Mouse (Mus musculus) frontal cortex, postnatal 14 days (tissue): ENCODE data around the gene Tes.
"Not testable (repeated sequence)": the region's sequence is repeated elsewhere in the genome, so short reads cannot be mapped to it uniquely, and the experiment has no call there.

Source experiments
- DNase-seq, 2 experiments: peaks; one replicate each; pipeline ENCODE4 v3.0.0; 2022; ENCODE audit warnings: low spot score in 2 of 2

Tes gene

GRCm38 (mm10) chr6:17064936-17065790 lies at the start of gene Tes:
Gene Tes (plus strand): TSS chr6:17065149.
- peak; percentile 15 to 40 for DNase-seq

DNA sequence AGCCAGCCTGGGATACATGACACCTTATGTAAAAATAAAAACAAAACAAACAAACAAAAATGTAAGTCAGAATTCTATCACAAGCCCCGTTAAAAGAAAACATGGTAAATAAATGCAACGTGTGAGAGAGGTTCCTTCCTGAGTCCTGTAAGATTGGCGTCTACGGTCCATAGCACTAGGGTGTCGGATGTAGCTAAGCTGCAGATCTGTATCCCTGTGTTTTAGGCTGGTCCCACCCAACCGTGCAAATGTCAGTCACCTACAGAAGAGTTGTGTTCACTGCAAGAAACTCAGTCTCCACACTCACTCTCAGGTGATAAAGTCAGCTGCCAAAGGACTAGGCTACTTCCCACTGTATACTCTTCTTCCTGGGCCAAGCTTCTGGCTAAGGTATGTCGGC lies 39.1 kb upstream of the Tes start:
- DNase-seq: no peak

DNA sequence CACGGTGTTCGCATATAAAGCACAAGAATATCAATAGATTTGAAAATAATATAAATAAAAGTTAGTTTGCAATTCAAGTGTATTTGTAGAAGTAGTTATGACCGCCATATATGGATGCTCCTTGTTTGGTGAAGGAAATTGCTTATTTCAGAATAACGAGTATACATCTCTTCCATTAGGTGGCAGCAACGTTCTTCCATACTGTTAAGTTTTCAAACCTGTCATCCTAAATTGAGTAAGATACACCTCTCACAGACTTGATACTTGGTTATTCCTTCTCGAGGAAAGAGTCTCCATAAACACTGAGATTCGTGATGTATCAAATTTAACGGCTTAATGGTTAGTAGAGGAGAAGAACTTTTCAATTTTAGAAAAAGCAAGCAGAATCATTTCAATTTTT lies 37.4 kb upstream of the Tes start:
- DNase-seq: no peak

GRCm38 (mm10) chr6:17028809-17029208 lies 36.1 kb upstream of the Tes start:
- no peak for DNase-seq

GRCm38 (mm10) chr6:17032231-17032728 lies 32.7 kb upstream of the Tes start:
- no peak for DNase-seq

GRCm38 (mm10) chr6:17034095-17034494 lies 30.9 kb upstream of the Tes start:
- no peak for DNase-seq

- no peak for DNase-seq
Observed at GRCm38 (mm10) chr6:17035228-17035627, 29.7 kb upstream of the Tes start.

DNA sequence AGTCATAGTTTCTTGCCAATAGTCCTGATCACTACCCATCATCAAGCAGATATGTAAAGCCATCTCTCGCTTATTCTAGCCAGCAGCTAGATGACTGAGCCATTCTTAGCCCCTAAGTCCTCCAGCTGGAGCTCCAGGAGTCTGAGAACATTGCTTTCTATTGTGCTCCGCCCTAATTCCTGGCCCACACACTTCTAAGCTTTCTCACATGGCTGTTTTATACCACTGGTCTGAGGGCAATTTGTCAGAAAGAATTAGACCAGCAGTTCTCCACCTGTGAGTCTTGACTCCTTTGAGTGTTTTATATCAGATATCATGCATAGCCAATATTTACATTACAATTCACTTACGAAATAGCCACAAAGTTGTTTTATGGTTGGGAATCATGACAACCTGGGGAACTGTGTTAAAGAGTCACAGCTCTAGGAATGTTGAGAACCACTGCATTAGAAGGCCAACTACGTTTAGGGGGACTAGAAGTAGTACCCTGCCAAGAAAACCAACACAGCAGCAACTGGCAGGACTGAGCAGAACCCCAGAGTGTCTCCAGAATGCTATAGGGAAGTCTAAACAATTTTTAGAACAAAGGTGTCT lies 13.4 kb upstream of the Tes start:
- DNase-seq: no peak

GRCm38 (mm10) chr6:17053028-17053660 lies 11.8 kb upstream of the Tes start:
- no peak for DNase-seq

- no peak for DNase-seq
Observed at GRCm38 (mm10) chr6:17054781-17055180, 10.2 kb upstream of the Tes start.

DNA sequence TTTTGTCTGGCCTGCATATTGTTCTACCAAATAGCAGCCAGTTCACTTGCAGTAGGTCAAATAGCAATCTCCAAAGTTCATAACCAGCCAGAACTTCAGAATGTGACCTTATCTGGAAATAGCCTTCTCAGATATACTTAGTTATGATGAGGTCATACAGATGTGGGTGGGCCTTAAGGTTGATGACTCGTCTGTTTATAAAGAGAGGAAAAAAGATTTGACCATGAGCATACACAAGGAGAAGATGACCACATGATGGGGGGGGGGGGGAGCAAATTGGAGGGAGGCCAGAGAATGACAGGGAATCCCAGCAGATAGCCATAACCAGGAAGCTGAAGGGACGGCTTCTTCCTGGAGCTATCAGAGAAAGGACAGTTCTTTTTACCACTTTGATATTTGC lies 9.3 kb upstream of the Tes start:
- no peak for DNase-seq

DNA sequence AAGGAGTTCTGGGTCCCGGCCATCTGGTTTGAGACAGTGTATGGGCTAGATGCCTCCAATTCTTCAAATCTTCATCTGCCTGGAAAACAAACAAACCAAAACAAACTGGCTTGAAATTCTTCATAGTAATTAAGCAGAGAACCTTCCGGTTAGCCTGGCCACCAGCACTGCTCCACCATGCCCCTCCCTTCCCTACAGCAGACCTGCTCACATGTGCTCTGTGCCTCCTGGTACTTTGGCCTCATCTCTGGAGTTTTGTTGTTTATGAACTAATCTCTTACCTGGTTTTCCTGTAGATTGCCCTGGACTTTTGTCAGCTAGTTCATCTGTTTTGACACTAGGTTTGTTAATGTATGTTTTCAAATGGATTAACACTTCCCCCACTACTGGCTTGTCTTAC lies 5.4 kb upstream of the Tes start:
- DNase-seq: no peak

GRCm38 (mm10) chr6:17060154-17060553 lies 4.8 kb upstream of the Tes start:
- no peak for DNase-seq

DNA sequence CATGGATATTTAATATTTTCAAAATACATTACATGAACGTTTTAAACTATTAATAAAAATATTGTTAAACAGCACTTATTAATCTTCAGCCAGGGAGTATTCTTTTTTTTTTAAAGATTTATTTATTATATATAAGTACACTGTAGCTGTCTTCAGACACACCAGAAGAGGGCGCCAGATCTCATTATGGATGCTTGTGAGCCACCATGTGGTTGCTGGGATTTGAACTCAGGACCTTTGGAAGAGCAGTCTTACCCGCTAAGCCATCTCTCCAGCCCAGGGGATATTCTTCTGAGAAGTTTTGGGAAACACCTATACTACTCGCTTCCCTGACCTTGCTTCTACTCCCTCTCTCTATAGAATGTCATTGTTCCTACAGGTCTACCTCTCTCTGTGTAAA lies 3.1 kb upstream of the Tes start:
- not testable (repeated sequence) for DNase-seq

DNA sequence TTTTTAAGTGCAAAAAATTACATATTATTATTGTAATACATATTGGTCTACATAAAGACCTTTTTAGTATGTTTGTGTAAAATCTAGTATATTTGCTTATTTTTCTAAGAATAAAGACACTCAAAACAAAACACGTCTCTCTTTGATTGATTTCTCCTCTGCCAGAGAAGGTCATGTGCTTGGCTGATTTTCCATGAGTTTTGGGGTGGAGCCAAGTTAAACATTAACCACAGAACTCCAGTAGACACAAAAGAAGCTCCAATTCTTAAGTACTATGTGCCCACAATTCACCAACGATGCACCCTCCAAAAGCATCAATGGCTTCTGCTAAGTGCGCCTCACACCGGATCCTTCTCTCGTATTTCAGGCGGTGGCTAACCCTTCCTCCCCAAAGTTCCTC lies 2.6 kb upstream of the Tes start:
- DNase-seq: no peak

DNA sequence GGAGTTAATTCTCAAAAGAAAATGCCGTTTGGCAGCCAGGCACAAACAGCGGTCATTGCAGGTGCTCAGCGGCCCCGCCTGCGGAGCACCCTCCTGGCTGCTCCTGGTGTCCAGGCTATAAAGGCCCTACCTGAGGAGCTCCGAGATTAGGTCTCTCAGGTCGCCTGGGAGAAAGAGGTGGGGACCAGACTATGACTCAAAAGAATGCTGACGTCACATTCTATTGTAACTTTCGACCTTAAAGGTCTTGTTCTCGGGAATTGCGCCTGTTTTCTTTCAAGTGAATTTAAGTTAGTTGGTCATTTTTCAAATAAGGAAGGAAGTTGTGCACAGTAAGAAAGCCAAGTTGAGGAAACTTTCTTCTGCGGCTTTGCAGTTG lies 831 bp downstream of the Tes start:
- no peak for DNase-seq

GRCm38 (mm10) chr6:17066211-17066940 lies 1.4 kb downstream of the Tes start:
- no peak for DNase-seq

DNA sequence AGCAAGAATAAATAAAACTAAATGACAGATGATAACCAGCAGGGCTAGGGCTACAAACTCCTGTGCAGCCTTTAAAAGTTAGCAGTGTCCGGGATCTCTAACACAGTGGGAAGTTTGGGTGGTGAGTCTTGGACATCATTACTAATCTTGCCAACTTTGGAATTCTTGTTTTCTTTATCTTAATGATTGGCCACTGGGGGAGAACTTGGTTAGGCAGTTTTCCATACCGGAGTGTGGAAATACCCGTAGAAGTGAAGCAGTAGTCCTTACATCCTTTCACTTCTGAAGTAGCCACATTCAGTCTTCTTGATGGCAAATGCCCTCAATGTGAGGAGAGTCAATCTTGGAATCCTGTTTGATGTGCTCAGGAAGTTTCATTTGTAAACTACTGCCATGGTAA lies 7.0 kb downstream of the Tes start:
- DNase-seq: no peak

- DNase-seq: no peak
Observed at GRCm38 (mm10) chr6:17072338-17072737, 7.4 kb downstream of the Tes start.

GRCm38 (mm10) chr6:17072763-17073484 lies 8.0 kb downstream of the Tes start:
- no peak for DNase-seq

GRCm38 (mm10) chr6:17077270-17077669 lies 12.3 kb downstream of the Tes start:
- DNase-seq: no peak

- DNase-seq: no peak
Observed at GRCm38 (mm10) chr6:17077720-17078119, 12.8 kb downstream of the Tes start.
